ENCODE assay signal across 1 mouse cellular context in genomic region chr4:149705298-149705697, GRCm38 (mm10).
TF ChIP-seq lines count a peak whose summit lies in the region.

No protein-coding gene starts in this region.

TF ChIP-seq in CH12.LX, 34 proteins besides CTCF, POLR2A, EP300 and RAD21:
- 0 out of 2 replicates have a peak, but pooled peaks have one; percentile 28 for TF ChIP-seq ZMIZ1 (IDR thresholded peaks at IDR 0.05; ENCODE audit: low read depth, low read length)
- TF ChIP-seq TCF12 (IDR thresholded peaks at IDR 0.05; ENCODE audit: low read depth, low read length) = peak; percentile 4; the same call in 1 of the 2 replicates
- no peak for TF ChIP-seq NELFE (IDR thresholded peaks at IDR 0.05; ENCODE audit: low read depth, low read length)
- no peak for TF ChIP-seq CHD2 (IDR thresholded peaks at IDR 0.05; ENCODE audit: low read length)
- 0 out of 2 replicates have a peak, but pooled peaks have one; percentile 4 for TF ChIP-seq SIN3A (IDR thresholded peaks at IDR 0.05; ENCODE audit: low read length)
- TF ChIP-seq ETS1 (conservative IDR thresholded peaks at IDR 0.05; ENCODE audit: low read depth, low read length) = 0 out of 2 replicates have a peak, but pooled peaks have one; percentile 0
